Mouse (Mus musculus) granulocyte monocyte progenitor cell, adult 5-6 weeks (primary cell): Measurements from ENCODE around the gene Olfr1024. TPM values are rescaled to one million over a fixed set of nuclear protein-coding genes. Genes with fewer than 3 reads are reported as not detected.

Experiments
- ATAC-seq: replicated peaks from 2 replicates; pipeline ENCODE4 v1.8.0; 2016; ENCODE audit warnings: mild to moderate bottlenecking, moderate TSS enrichment, inconsistent platforms; ENCODE audit not compliant: poor library complexity, severe bottlenecking
- total RNA-seq, 2 experiments: library from RNA; stranded (forward) in 1 of 2; stranded (reverse) in 1 of 2; fragments of 200-712, 200-1000 nt in 1 of 2; fragments of >200 nt in 1 of 2; fragmentation: Nextera tagmentation in 1 of 2; gene quantifications; 2 replicates each; pipeline ENCODE4 v1.2.3; 2014 to 2017

Gene Olfr1024
- total RNA-seq (2014; fragmentation: Nextera tagmentation) = not detected in 2 replicates
- total RNA-seq (2017) = not detected in 2 replicates

DNA sequence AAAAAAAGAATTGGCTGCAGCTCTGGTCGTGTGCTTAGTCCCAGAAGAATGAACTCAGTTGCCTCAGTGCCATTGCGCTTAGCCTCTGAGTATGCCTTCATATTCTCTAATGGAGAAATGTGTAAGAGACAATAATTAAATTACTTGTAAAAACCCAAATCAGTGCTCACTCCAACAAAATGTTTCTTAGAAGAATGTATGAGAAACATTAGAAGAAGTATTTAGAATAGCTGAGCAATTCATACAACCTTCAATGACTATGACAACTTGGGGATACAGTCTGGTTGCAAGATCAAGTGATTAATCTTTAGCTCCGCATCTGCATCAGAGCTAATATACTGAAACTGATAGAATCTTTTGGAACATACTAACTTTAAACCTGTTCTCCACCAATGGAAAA lies at the start of gene Olfr1024:
Olfr1024 (minus strand) TSS at position 101 of the 400 bp plus-strand sequence.
- ATAC-seq = no peak

DNA sequence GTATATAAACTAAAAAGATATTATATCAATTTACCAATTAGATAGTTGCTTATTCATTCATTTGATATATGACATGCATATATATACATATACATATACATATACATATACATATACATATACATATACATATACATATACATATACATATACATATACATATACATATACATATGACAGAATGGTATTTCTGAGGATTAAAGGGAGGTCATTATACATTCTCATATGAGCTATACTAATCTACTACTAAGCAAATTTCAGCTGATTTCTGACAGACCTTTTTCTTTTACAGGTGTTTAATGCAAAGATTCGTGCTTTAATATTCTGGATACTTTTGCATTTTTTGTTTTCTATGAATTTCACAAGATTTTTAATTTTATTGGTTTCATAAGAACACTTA lies 45.3 kb upstream of the Olfr1024 start, which contains the start of gene Olfr1028:
Olfr1028 (plus strand) TSS at position 301 of the 400 bp plus-strand sequence.
- ATAC-seq = no peak

GRCm38 (mm10) chr2:85921258-85921657 lies 16.4 kb upstream of the Olfr1024 start, which contains the start of gene Olfr1026:
Gene Olfr1026, plus strand, starts transcription at chr2:85921558.
- no peak for ATAC-seq

GRCm38 (mm10) chr2:85914893-85915292 lies 10.0 kb upstream of the Olfr1024 start, which contains the start of gene Olfr1025-ps1:
Gene Olfr1025-ps1, plus strand, starts transcription at chr2:85915193.
- ATAC-seq = no peak

DNA sequence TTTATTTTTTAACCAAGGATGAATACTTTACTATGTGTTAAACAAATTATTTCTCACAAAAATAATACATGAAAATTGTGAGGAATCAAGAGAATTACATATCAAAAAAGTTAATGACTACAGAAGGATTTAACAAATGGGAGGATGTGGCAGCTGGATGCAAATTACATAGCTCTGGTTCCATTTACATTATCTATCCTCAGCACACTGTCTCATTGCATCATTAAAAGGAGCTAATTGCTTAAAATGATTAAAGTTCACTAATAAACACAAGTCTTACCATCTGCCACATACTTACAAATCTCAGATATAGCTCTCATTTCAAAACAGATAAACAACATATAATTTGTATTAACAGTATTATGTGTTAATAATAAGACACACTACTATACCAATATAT lies 8.3 kb upstream of the Olfr1024 start:
- ATAC-seq = no peak

DNA sequence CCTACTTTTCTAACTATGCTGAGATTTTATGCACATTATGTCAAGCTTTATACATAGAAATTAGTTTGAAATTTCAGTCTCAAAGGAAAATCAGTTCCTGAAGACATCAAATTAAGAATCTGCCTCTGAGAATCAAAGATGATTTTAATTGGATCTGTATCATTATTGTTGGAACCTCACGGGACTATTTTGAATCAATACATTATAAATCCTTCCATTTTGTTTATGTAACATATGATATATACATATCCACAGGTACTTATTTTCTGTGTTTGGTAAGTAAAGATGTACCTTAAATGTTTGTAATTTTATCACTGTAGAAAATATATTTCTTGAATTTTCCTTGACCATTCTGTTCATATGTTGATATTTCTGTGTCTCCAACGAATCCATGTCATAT lies 19.5 kb downstream of the Olfr1024 start, which contains the start of gene Olfr1023:
Olfr1023 (plus strand) TSS at position 301 of the 400 bp plus-strand sequence.
- no peak for ATAC-seq

DNA sequence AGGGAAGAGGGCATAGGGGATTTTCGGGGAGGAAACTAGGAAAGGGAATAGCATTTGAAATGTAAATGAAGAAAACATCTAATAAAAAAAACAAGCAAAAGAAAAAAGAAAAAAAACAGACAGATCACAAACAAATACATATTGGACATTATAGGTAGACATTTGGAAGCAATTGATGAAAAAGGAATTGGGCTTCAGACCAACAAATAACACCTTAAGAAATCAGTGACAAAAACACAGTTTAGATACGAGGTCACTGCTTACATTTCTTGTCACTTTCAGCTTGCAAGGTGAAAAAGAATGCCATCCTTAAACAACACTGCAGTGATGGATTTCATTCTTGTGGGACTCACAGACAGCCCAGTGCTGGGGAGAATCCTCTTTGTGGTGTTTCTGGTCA lies 36.6 kb downstream of the Olfr1024 start, which contains the start of gene Olfr1022:
Olfr1022 (plus strand) TSS at position 301 of the 400 bp plus-strand sequence.
- no peak for ATAC-seq

Other genes with a start within 250 kb of the Olfr1024 start
- gene Olfr154, start 240.6 kb downstream of the Olfr1024 start, total RNA-seq (2014; fragmentation: Nextera tagmentation) = not detected in 2 replicates
- not detected in 2 replicates for gene Olfr154, start 240.6 kb downstream of the Olfr1024 start, total RNA-seq (2017)
- not detected in 2 replicates for gene Olfr1006, start 226.3 kb downstream of the Olfr1024 start, total RNA-seq (2014; fragmentation: Nextera tagmentation)
- gene Olfr1006, start 226.3 kb downstream of the Olfr1024 start, total RNA-seq (2017) = not detected in 2 replicates
- not detected in 2 replicates for gene Olfr1008, start 215.6 kb downstream of the Olfr1024 start, total RNA-seq (2014; fragmentation: Nextera tagmentation)
- gene Olfr1008, start 215.6 kb downstream of the Olfr1024 start, total RNA-seq (2017) = not detected in 2 replicates
- gene Olfr1009, start 189.6 kb downstream of the Olfr1024 start, total RNA-seq (2014; fragmentation: Nextera tagmentation) = not detected in 2 replicates
- gene Olfr1009, start 189.6 kb downstream of the Olfr1024 start, total RNA-seq (2017) = not detected in 2 replicates
- not detected in 2 replicates for gene Olfr1012, start 142.3 kb downstream of the Olfr1024 start, total RNA-seq (2014; fragmentation: Nextera tagmentation)
- not detected in 2 replicates for gene Olfr1012, start 142.3 kb downstream of the Olfr1024 start, total RNA-seq (2017)
- gene Olfr1013, start 138.0 kb downstream of the Olfr1024 start, total RNA-seq (2014; fragmentation: Nextera tagmentation) = not detected in 2 replicates
- not detected in 2 replicates for gene Olfr1013, start 138.0 kb downstream of the Olfr1024 start, total RNA-seq (2017)
- not detected in 2 replicates for gene Olfr1014, start 132.3 kb downstream of the Olfr1024 start, total RNA-seq (2014; fragmentation: Nextera tagmentation)
- not detected in 2 replicates for gene Olfr1014, start 132.3 kb downstream of the Olfr1024 start, total RNA-seq (2017)
- gene Olfr1015, start 123.0 kb downstream of the Olfr1024 start, total RNA-seq (2014; fragmentation: Nextera tagmentation) = not detected in 2 replicates
- gene Olfr1015, start 123.0 kb downstream of the Olfr1024 start, total RNA-seq (2017) = not detected in 2 replicates
- not detected in 2 replicates for gene Olfr1016, start 102.5 kb downstream of the Olfr1024 start, total RNA-seq (2014; fragmentation: Nextera tagmentation)
- gene Olfr1016, start 102.5 kb downstream of the Olfr1024 start, total RNA-seq (2017) = not detected in 2 replicates
- not detected in 2 replicates for gene Olfr1018, start 86.6 kb downstream of the Olfr1024 start, total RNA-seq (2014; fragmentation: Nextera tagmentation)
- gene Olfr1018, start 86.6 kb downstream of the Olfr1024 start, total RNA-seq (2017) = not detected in 2 replicates
- gene Olfr1019, start 59.6 kb downstream of the Olfr1024 start, total RNA-seq (2014; fragmentation: Nextera tagmentation) = not detected in 2 replicates
- not detected in 2 replicates for gene Olfr1019, start 59.6 kb downstream of the Olfr1024 start, total RNA-seq (2017)
- gene Olfr1020, start 58.0 kb downstream of the Olfr1024 start, total RNA-seq (2014; fragmentation: Nextera tagmentation) = not detected in 2 replicates
- not detected in 2 replicates for gene Olfr1020, start 58.0 kb downstream of the Olfr1024 start, total RNA-seq (2017)
- not detected in 2 replicates for gene Olfr1022, start 36.5 kb downstream of the Olfr1024 start, total RNA-seq (2014; fragmentation: Nextera tagmentation)
- gene Olfr1022, start 36.5 kb downstream of the Olfr1024 start, total RNA-seq (2017) = not detected in 2 replicates
- gene Olfr1023, start 19.4 kb downstream of the Olfr1024 start, total RNA-seq (2014; fragmentation: Nextera tagmentation) = not detected in 2 replicates
- not detected in 2 replicates for gene Olfr1023, start 19.4 kb downstream of the Olfr1024 start, total RNA-seq (2017)
- gene Olfr1025-ps1, start 10.1 kb upstream of the Olfr1024 start, total RNA-seq (2014; fragmentation: Nextera tagmentation) = not detected in 2 replicates
- gene Olfr1025-ps1, start 10.1 kb upstream of the Olfr1024 start, total RNA-seq (2017) = not detected in 2 replicates
- not detected in 2 replicates for gene Olfr1026, start 16.5 kb upstream of the Olfr1024 start, total RNA-seq (2014; fragmentation: Nextera tagmentation)
- gene Olfr1026, start 16.5 kb upstream of the Olfr1024 start, total RNA-seq (2017) = not detected in 2 replicates
- not detected in 2 replicates for gene Olfr1028, start 45.4 kb upstream of the Olfr1024 start, total RNA-seq (2014; fragmentation: Nextera tagmentation)
- not detected in 2 replicates for gene Olfr1028, start 45.4 kb upstream of the Olfr1024 start, total RNA-seq (2017)
- not detected in 2 replicates for gene Olfr1029, start 68.8 kb upstream of the Olfr1024 start, total RNA-seq (2014; fragmentation: Nextera tagmentation)
- not detected in 2 replicates for gene Olfr1029, start 68.8 kb upstream of the Olfr1024 start, total RNA-seq (2017)
- gene Olfr1030, start 74.2 kb upstream of the Olfr1024 start, total RNA-seq (2014; fragmentation: Nextera tagmentation) = not detected in 2 replicates
- not detected in 2 replicates for gene Olfr1030, start 74.2 kb upstream of the Olfr1024 start, total RNA-seq (2017)
- gene Olfr1031, start 85.3 kb upstream of the Olfr1024 start, total RNA-seq (2014; fragmentation: Nextera tagmentation) = not detected in 2 replicates
- gene Olfr1031, start 85.3 kb upstream of the Olfr1024 start, total RNA-seq (2017) = not detected in 2 replicates
- gene Olfr1032, start 100.5 kb upstream of the Olfr1024 start, total RNA-seq (2014; fragmentation: Nextera tagmentation) = not detected in 2 replicates
- not detected in 2 replicates for gene Olfr1032, start 100.5 kb upstream of the Olfr1024 start, total RNA-seq (2017)
- 0.71 TPM in 1 of 2 replicates, not detected in the other for gene Olfr1033, start 115.6 kb upstream of the Olfr1024 start, total RNA-seq (2014; fragmentation: Nextera tagmentation)
- gene Olfr1033, start 115.6 kb upstream of the Olfr1024 start, total RNA-seq (2017) = not detected in 2 replicates
- not detected in 2 replicates for gene Olfr1034, start 140.8 kb upstream of the Olfr1024 start, total RNA-seq (2014; fragmentation: Nextera tagmentation)
- gene Olfr1034, start 140.8 kb upstream of the Olfr1024 start, total RNA-seq (2017) = not detected in 2 replicates
- not detected in 2 replicates for gene Olfr1036, start 168.9 kb upstream of the Olfr1024 start, total RNA-seq (2014; fragmentation: Nextera tagmentation)
- gene Olfr1036, start 168.9 kb upstream of the Olfr1024 start, total RNA-seq (2017) = not detected in 2 replicates
- gene Olfr1037, start 182.3 kb upstream of the Olfr1024 start, total RNA-seq (2014; fragmentation: Nextera tagmentation) = not detected in 2 replicates
- gene Olfr1037, start 182.3 kb upstream of the Olfr1024 start, total RNA-seq (2017) = not detected in 2 replicates
- not detected in 2 replicates for gene Olfr1039, start 230.9 kb upstream of the Olfr1024 start, total RNA-seq (2014; fragmentation: Nextera tagmentation)
- gene Olfr1039, start 230.9 kb upstream of the Olfr1024 start, total RNA-seq (2017) = not detected in 2 replicates
- not detected in 2 replicates for gene Olfr1040, start 241.7 kb upstream of the Olfr1024 start, total RNA-seq (2014; fragmentation: Nextera tagmentation)
- not detected in 2 replicates for gene Olfr1040, start 241.7 kb upstream of the Olfr1024 start, total RNA-seq (2017)